Mouse (Mus musculus) regulatory T cell (primary cell): ENCODE measurements around the gene Dnajc13.

ENCODE experiments used
- in situ Hi-C: fragments of 300-600 bp; cut with MboI, MseI; formaldehyde crosslinking; loops from one replicate; pipeline ENCODE4 v1.15.1; 2025; ENCODE audit warnings: high pct_unique_total_duplicates

Dnajc13 gene

GRCm38 (mm10) chr9:104128110-104128509 is 134.6 kb downstream of the Dnajc13 start:
- in situ Hi-C loops, result no loop called here

- in situ Hi-C loops, result no loop called here
These were observed 135.9 kb downstream of the Dnajc13 start, which contains the start of gene Ackr4 for GRCm38 (mm10) chr9:104126833-104127232. TSS of gene Ackr4 (minus strand) at chr9:104126933.

GRCm38 (mm10) chr9:104123622-104124021 is 139.1 kb downstream of the Dnajc13 start:
- in situ Hi-C loops, result no loop called here

- in situ Hi-C loops, result no loop called here
These were observed 139.6 kb downstream of the Dnajc13 start for GRCm38 (mm10) chr9:104123101-104123500.

- in situ Hi-C loops, result no loop called here
These were observed 153.6 kb downstream of the Dnajc13 start for GRCm38 (mm10) chr9:104109151-104109550.

GRCm38 (mm10) chr9:104108571-104109143 is 154.1 kb downstream of the Dnajc13 start:
- in situ Hi-C loops, result no loop called here

GRCm38 (mm10) chr9:104107482-104107881 is 155.2 kb downstream of the Dnajc13 start:
- in situ Hi-C loops, result no loop called here

GRCm38 (mm10) chr9:104106930-104107329 is 155.8 kb downstream of the Dnajc13 start:
- in situ Hi-C loops, result no loop called here

- in situ Hi-C loops, result no loop called here
These were observed 157.7 kb downstream of the Dnajc13 start for GRCm38 (mm10) chr9:104104986-104105385.

- in situ Hi-C loops, result no loop called here
These were observed 159.8 kb downstream of the Dnajc13 start for GRCm38 (mm10) chr9:104102901-104103300.

GRCm38 (mm10) chr9:104102301-104102700 is 160.4 kb downstream of the Dnajc13 start:
- in situ Hi-C loops, result no loop called here

GRCm38 (mm10) chr9:104101458-104101857 is 161.3 kb downstream of the Dnajc13 start:
- in situ Hi-C loops, result no loop called here
